Mouse (Mus musculus): ENCODE data around the gene Abca17.

Gene Abca17

DNA sequence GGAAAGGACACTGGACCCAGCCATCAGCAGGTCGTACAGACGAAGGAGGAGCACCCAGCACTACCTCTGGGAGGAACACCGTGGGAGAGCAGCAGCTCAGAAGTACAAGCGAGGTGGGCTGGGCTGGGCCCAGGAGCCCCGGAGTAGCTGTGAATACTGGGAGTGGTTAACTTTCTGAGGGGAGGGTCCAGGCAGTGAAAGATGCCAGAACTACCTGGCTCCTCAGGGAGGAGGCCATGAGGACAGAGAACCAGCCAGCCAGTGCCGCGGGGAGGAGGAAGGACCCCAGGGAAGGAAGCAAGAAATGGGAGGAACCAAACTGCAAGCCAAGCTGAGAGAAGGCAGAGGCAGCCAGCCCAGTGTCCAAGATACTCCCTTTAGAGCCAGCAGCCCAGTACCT, 122.9 kb downstream of the Abca17 start:
- no peak for DNase-seq

DNA sequence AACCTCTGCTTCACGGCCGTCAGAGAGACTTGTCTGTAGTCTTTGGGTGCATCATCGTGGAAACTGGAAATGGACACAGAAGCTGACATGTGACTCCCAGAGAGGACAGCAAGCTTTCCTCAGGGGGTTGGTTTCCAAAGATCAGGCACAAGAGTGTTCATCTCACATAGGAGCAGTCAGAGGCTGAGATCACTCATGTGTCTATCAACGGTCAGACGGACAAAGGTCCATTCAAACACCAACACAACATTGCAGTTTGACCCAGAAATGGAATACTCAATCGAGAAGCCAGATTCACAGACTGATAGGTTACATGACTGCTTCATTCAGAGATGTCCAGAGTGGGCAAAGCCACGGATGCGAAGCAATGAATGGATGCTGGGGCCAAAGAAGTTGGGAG, 124.1 kb downstream of the Abca17 start:
- no peak for DNase-seq

DNA sequence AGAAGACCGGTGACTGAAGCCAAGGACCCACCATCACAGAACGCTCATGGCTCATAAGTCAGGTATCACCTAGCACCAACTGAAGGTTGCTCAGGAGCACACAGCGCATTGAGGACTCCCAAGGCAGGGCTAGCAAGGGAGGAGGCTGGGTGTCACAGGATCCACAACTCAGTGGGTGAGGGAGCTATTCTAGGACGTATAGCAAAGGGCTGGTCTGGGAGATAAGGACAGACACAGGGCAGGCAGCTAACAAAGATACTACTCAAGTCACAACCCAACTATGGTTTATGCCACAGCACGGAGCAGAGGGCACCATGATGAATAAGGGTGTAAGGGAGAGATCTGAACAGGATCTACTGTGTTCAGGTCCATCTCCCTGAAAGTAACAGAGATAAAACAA, 125.0 kb downstream of the Abca17 start:
- no peak for DNase-seq

DNA sequence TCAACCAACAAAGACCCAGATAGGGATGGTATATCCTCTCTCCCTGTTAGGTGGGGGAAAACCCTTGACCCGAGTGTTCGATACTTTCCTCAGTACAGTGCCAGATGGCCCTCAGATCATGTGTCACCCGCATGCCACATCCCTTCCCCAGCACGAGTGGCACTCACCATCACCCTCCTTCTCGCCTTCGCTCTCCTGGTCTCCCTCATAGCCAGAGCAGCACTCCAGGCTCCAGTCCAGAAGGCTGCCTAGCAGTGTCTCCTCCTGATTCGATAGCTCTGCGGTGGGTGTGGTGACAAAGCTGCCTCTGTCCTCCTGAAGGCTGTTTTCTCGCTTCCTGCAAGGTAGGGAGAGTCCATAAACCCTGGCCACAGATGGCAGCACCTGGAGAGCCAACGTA, 126.1 kb downstream of the Abca17 start:
- no peak for DNase-seq

DNA sequence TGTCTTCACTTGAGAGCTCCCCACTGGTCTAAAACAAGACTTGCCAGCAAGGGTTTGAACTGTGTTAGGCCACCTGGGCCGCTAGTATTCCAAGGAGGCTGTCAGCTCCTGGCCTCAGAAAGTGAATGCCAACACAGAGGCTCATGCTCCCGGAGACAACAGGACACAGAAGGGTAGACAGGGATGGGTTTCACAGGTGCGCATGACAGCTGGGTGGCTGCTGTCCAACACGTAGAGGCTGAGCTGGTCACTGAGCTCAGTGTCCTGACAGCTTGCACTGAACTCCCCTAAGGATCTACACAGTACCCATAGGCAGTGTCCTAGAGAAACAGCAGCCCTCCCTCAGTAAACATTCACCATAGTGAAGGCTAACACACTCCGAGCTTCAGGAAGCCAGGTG, 127.4 kb downstream of the Abca17 start:
- DNase-seq, result no peak

DNA sequence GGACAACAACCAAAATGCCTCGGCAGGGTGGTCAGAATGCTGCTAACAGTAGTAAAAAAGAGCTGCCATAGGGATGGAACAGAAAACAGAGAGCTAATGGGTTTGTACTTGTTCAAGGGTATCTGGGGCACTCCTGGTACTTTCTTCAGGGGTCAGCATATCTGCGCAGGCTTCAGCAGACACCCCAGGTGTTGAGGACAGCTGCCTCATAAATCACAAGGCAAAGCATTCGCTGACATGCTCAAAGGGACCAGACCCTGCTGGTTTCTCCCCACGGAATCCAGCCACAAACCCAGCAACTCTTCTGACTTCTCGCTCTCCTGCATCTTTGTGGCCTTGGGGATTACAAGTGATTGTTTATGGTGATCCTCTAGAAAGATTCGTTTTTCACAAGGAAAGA, 128.2 kb downstream of the Abca17 start:
- no peak for DNase-seq

DNA sequence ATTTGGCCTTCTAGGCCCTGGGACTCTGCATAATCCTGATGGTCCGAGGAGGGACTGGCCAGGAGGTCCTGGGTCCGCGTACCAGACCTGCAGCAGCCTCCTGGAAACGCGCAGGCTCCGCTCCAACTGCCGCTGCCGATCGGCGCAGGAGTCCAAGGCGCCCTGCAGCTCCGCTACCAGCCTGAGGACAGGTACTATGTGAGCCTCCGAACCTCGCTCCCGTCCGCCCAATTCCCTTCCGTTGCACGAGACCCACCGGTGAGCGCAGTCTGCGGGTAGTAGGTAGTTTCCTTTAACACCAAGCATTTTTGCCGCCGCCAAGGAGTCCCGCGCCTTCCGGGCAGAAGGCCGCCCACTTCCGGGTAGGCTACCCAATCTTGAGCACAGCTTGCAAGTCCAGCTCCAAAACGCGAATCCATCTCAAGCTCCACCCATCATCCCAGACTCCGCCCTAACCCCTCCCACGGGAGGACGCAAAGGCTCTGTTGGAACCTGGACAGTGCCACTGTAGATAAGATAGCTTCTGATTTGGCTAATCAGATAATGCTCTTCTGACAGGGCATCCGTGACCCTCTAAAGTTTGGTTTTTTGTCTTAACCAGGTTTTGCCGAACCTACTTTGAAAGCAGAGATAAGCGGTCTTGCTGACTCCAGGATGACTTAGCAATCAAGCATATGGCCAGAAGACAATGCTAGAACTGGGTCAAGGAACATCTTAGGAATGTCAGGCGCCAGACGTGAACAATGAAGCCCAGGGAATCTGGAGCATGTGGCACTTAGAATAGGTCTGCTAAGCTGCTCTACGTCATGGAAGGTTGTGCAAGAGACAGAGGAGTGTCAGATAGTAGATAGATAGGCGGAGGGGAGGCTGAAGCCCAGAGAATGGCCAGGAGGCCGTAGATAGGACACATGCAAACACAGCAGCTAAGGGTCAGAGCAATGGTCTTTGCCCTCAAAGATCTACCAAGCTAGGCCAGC, 130.1 kb downstream of the Abca17 start, which contains the start of gene Tedc2:
Tedc2 (minus strand) TSS at position 417 of the 977 bp plus-strand sequence.
- peak; percentile 89 for DNase-seq

DNA sequence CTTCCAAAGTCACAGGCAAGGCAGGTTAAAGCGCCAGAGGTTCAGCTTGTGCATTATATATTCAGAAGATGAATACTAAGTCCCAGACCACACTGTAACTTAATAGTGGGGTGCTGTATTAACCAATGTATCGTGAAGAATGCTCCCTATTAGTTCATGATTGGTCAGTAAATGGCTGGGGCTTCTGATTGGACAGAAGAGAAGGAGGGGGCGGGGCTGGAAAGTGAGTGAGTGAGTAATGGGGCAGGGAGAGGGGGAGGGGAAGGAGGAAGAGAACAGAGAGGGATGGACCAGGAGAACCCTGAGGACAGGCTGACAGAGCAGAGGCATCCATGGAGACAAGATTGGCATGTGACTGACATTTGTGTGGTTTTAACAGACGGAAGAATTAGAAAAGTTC, 134.0 kb downstream of the Abca17 start:
- no peak for DNase-seq
